Mouse (Mus musculus): Measurements from ENCODE around the gene Prr14l. TPM values are rescaled to one million over a fixed set of nuclear protein-coding genes. Genes with fewer than 3 reads are reported as not detected.
"Not testable (repeated sequence)": the region's sequence is repeated elsewhere in the genome, so short reads cannot be mapped to it uniquely, and the experiment has no call there.

The Prr14l gene
- total RNA-seq (2015) (30.9 and 34.4 TPM in 2 replicates), total RNA-seq (2017) (27.7 and 48.4 TPM in 2 replicates)

DNA sequence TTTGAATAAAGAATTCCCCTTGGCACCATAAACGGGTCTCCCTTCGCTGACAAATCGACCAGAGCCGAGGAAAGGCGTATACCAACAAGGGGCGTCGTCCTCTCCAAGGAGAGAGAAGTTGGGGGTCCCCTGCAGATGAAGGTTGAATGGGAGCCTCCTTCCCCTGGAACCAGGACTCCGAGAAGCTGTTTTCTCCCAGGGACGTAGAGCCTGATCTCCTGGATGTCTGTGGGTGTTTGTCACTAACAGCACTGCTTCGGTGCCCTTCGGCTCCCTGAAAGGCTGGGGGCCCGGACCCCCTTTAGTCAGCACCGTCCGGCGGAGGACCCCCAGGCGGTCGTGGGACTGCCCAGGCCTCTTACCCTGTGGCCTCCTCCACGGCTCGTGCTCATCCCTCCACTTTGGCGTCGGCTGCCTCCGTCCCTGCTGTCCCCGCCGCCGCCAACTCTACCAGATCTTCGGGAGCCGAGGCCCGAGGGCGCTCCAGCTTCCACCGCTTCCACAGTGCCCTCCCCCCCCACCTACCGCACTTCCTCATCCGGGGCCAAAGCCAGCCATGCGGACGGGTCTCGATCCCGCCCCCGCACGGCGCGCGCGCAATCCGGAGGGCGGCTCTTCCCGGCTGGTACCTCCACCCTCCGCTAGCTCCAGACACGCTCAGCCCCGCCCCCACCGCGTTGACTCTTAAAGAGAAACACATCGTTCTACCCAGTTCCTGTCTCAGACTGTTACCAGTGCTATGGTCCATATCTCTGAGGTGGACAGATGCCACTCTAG, at the start of gene Prr14l:
Gene Prr14l, minus strand, starts transcription at position 526 of the 777 bp plus-strand sequence.
- peak; percentile 100 for ATAC-seq (ENCODE audit: poor library complexity, severe bottlenecking)

DNA sequence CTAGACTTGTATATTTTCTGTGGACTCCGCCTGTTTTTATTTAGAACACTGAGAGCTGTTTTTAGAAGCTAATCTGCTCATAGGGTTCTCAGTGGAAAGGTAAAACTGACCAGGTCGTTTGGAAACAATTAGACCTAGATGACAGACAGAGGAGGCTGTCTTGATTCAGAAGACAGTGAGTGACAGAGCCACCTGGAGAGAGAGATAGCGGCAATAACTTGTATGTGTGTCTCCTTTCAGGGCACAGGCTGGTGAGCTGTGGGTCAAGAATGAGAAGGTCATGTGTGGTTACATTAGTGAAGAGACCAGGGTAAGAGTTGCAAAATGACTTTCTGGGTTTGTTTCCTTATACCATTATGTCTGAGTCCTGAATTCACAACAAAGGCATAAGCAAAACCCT, 32.7 kb upstream of the Prr14l start:
- ATAC-seq (ENCODE audit: poor library complexity, severe bottlenecking), result no peak

DNA sequence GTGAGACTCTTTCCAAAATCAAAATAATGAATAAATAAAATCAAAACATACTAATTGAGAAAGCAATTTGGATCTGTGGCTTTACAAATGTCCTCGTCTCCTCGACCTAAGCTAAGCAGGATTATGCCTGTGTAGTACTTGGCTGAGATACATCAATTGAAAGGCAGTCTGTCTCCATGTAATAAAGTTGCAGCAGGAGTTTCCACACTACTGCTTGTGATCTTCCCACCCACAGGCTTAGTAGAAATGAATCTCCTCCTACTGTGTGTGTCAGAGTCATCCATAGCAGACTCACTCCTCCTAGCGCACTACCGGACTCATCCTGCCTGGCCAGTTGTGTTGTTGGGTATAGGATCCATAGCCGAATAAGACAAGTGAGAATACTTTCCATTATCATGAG, 18.3 kb upstream of the Prr14l start:
- ATAC-seq (ENCODE audit: poor library complexity, severe bottlenecking), result no peak

DNA sequence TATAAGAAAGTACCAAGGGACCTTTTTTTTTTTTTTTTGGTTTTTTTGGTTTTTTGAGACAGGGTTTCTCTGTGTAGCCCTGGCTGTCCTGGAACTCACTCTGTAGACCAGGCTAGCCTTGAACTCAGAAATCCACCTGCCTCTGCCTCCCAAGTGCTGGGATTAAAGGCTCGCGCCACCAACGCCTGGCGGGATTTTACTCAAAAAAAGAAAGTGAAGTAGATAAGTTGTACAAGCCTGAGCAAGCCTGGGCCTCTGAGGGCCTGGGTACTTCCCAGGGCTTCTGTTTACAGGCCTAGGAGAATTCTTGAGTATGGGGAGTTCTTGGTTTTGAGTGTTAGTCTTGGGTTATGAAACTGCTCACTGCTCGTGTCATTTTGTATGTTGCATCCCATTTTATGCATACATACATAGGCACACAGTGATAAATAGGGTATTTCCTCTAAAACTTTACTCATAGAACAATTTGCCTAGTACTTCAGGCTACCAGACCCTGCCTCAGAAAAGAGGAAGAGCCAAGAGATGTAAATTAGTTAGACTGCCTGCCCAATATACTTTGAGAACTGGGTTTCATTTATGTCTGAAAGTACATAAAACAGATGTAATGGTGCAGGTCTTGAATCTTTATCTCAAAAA, 15.5 kb upstream of the Prr14l start:
- no peak for ATAC-seq (ENCODE audit: poor library complexity, severe bottlenecking)

DNA sequence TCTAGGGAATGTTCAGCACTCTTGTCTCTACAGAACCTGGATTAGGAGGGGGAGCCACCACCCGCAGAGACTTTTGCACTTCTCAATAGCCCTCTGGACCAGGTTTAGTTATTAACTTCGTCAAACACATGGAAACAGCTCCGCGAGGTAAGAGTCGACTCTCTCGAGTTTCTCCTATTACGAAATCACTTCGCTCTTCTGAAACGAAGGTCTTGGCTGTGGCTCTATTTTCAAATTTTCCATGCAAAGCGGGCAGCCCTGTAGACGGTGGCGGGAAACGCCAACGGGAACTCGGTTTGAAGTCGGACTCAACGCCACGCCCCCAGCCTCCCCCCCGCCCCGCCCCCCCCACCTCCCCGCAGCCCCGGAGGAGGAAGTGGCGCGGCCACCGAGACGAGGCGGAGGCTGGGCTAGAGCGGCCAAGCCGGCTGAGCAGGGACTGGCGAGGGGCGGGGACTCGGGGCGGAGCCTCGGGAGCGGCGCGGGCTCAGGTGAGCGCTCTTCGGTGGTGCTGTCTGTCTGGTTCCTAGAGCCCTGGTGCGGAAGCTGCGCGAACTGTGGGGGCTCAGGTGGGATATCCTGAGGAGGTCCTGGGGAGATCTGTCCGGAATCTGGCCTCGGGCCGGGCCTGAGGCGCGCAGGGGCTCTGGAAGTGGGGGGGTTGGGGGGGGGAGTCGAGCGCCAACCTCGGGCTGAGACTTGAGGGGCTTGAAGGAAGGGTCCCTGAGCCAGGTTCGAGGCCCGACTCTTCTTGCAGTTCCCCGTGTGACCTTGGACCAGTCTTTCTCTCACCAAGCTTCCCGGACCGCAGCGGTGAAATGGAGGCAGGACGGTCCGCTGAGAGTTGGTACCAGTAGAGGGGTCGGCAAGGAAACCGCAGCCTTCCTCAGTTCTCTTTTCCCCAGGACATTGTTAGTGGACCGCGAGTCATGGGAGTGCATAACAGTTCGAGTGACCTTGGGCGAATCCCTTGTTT, 9.5 kb upstream of the Prr14l start, which contains the start of gene Depdc5:
Gene Depdc5, plus strand, starts transcription at position 449 of the 976 bp plus-strand sequence.
- ATAC-seq (ENCODE audit: poor library complexity, severe bottlenecking), result peak; percentile 100

DNA sequence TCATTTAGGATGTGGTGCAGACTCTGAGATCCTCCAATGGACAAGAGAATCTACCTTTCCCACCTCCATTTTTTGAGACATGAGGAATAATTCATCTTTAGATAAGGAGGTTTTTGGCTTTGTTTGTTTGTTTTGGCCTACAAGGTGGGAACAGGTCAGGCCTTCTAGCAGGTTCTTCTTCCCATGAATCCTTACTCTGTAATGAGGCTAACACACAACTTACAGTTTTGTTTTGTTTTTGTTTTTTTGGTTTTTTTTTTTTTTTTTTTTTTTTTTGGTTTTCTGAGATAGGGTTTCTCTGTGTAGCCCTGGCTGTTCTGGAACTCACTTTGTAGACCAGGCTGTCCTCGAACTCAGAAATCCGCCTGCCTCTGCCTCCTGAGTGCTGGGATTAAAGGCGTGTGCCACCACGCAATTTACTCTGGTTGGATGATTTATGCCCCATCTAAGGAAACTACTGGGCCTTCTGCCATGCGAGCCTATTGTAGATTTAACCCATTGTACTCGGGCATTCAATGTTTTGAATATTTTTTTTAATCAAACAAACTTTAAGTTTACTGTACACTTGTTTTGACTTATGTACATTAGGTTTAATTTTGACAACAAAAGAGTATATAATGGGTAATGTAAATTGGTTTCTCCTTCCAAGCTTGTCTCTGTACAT, 8.5 kb upstream of the Prr14l start:
- no peak for ATAC-seq (ENCODE audit: poor library complexity, severe bottlenecking)

DNA sequence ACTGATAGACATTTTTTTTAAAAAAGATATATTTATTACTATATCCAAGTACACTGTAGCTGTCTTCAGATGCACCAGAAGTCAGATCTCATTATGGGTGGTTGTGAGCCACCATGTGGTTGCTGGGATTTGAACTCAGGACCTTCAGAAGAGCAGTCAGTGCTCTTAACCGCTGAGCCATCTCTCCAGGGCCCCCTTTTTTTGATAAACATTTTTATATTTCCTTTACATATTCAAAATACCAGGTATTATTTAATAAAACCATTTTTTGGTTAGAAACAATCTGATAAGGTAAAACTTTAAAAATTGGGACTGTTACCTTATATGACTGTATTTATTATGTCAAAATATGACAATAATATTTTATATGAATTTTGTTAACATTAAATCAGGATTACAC, 7.0 kb upstream of the Prr14l start:
- ATAC-seq (ENCODE audit: poor library complexity, severe bottlenecking), result no peak

DNA sequence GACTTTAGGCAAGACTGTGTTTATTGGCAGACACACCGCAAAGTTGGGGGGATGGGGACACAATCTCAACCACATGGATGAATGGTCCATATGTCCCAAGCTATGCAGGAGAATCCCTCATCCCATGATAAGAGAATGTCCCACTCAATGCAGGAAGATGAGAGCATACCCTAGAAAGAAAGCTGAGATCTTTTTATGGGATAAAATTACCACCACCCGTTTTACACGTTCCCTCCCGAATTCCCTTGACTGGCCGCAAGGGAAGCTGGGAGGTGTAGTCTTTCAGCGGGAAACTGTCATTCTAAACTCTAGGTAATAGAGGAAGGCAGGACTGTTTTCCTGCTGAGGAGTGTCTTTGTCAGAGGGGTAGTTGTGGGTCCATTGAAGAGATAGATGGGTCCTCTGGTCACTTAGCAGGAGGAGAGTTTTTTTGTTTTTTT, 3.7 kb upstream of the Prr14l start:
- ATAC-seq (ENCODE audit: poor library complexity, severe bottlenecking), result no peak

DNA sequence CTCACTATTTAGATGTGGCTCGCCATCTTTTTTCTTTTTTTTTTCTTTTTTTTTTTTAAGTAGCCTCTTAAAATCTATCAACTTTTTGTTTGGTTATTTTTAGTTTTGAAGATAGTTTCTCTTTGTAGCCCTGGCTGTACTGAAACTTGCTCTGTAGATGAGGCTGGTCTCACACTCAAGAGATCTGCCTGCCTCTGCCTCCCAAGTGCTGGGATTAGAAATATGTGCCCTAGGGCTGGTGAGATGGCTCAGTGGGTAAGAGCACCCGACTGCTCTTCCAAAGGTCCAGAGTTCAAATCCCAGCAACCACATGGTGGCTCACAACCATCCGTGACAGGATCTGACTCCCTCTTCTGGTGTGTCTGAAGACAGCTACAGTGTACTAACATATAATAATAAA, 1.2 kb upstream of the Prr14l start:
- ATAC-seq (ENCODE audit: poor library complexity, severe bottlenecking), result not testable (repeated sequence)

DNA sequence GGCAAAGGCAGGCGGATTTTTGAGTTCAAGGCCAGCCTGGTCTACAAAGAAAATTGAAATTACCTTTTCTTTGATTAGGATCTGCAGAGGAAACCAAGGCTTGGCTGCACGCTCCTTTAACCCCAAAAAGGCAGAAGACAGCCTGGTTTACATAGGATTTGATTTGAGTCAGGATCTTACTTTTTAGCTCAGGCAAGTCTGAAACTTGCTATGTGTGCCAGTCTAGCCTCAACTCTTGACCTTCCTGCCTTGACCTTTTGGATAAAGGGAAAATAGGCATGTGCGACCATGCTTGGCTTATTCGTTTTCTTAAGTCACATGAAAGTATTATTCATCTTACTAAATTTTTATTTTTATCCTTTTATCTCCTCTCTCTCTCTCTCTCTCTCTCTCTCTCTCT, 762 bp upstream of the Prr14l start:
- ATAC-seq (ENCODE audit: poor library complexity, severe bottlenecking), result no peak

DNA sequence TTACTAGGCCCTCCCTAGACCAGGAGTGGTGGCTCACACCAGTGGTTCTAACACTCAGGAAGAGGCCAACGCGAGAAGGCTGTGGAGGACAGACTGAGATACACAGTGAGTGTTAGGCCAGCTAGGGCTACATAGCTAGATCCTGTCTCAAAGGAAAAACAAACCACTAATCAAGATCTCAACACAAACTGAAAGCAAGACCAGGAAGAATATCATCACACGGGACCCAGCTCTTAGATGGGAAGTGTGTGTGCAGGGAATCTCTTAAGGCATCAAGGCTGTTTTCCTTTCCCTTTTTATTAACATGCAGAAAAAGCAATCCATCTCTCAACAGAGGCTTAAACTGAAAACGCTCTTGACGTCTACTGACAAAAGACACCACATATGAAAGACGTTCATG, 2.0 kb downstream of the Prr14l start:
- ATAC-seq (ENCODE audit: poor library complexity, severe bottlenecking), result no peak

DNA sequence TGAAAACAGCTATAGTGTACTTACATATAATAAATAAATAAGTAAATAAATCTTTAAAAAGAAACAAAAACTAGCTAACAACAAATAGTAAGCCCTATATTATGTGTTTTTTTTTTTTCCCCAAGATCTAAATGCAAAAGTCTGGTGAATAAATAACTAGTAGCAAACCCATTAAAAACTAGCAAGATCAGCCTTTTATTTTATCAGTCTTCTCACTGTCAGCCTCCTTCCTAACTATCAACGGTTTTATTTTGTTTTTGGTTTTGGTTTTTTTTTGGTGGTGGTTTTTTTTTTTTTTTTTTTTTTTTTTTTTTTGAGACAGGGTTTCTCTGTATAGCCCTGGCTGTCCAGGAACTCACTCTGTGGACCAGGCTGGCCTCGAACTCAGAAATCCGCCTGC, 4.5 kb downstream of the Prr14l start:
- ATAC-seq (ENCODE audit: poor library complexity, severe bottlenecking), result not testable (repeated sequence)

DNA sequence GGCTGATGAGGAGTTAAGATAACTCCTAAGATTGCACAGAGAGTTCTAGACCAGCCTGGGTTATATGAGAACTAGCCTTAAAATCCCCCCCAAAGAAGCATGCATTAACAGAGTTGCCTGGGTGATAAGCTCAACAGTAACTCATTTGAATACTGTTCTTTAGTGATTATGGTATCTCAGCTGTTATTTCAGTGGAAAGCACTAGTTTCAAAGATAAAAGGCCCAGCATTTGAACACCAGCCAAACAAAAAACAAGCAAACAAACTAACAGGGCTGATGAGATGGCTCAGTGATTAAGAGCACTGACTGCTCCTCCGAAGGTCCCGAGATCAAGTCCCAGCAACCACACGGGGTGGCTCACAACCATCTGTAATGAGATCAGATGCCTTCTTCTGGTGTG, 4.9 kb downstream of the Prr14l start:
- ATAC-seq (ENCODE audit: poor library complexity, severe bottlenecking), result no peak

DNA sequence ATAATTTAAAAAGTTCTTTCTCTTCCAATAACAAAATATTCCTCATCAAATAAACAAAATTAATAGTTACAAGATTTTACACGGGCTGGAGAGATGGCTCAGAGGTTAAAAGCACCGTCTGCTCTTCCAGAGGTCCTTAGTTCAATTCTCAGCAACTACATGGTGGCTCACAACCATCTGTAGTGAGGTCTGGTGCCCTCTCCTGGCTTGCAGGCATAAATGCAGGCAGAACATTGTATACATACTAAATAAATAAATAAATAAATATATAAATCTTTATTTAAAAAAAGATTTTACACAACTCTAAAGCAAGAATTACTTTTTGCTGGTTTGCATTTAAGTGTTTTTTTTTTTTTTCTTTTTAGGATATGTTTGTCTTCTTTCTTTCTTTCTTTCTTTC, 14.0 kb downstream of the Prr14l start:
- ATAC-seq (ENCODE audit: poor library complexity, severe bottlenecking), result no peak

DNA sequence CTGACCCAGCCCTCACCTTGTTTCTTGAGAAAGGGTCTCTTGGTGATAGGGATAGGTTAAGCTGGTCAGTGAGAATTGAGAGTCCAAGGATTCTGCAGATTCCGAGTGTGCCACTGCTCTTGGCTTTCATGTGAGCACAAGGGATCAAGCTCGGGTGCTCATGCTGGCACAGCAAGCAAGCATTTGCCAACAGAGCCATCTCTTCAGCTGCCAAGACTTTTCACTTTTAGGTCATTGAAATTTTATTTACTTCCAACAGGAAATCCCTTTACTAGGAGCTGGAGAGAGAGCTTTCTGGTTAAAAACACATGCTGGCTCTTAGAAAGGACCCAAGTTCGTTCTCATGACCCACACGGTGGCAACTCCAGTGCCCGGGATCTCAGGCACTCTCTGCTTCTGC, 17.1 kb downstream of the Prr14l start:
- ATAC-seq (ENCODE audit: poor library complexity, severe bottlenecking), result no peak

DNA sequence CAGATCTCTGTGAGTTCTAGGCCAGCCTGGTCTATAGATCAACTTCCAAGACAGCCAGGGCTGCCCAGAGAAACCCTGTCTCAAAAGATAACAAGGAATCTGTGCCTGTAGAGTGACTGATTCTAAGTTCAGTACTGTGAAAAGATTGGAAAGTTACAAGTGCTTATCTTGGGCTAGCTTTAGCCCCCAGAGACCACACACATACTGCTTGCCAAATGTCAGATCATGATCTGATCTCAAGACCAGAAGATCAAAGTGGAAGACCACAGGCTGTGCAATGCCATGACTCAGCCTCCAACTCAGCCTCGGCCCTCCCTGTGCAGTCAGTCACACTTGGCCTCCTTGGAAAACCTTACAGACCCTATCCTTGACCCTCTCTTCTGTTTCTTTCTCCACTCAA, 19.6 kb downstream of the Prr14l start:
- no peak for ATAC-seq (ENCODE audit: poor library complexity, severe bottlenecking)

DNA sequence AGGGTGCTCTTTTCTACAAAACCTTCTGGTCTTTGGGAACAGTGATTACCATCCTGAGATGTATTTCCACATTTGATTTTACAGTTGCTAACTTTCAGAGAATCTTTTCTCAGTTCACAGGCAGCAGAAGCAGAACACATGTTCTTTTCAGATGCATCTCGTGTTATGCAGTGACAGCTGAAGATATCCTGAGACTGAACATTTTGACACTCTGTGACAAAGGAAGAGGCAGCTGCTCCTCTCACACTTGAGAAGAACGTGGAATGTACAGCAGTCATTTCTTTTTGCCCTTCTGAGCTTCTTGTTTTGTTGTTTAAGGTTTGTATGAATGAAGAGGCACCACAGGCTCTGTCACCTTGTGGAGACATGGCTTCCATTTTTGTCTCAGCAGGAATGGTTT, 24.0 kb downstream of the Prr14l start:
- ATAC-seq (ENCODE audit: poor library complexity, severe bottlenecking), result no peak

DNA sequence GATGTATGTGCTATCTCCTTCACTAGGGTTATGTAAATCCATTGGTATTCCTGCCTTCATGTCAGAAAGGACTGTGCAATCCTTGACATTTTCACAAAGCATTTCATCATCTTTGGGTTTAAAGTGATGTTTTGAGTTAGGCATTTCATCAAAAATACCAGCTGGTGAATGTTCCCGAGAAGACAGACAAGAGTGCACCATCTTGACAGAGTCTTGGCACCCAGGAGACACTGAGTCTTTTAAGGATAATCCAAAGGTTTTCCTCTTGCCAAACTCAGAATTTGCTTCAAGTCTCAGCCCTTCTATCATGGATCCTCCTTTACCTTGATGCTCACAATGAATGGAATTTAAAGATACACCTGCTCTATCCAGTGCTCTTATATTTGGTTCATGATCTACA, 25.3 kb downstream of the Prr14l start:
- not testable (repeated sequence) for ATAC-seq (ENCODE audit: poor library complexity, severe bottlenecking)

DNA sequence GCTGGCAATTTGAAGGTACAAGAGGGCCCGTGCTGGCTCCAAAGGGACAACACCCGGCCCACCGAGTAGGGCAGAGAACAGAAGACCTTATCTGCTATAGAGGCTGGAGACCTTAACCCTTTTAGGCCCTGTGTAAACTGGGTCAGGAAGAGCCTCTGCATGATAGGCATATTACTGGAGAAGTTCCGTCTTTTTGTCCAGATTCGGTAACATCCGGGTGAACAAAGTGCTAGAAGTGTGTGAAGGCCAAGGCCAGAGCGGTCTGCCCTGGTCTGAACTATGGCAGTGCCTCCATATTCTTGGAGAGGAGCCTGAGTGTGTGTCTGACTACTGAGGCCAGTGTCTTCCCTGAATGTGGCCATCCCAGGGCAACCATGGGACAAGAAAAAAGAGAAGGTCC, 27.0 kb downstream of the Prr14l start, which contains the start of gene Gm20671:
Gene Gm20671, minus strand, starts transcription at position 101 of the 400 bp plus-strand sequence.
- ATAC-seq (ENCODE audit: poor library complexity, severe bottlenecking), result no peak

DNA sequence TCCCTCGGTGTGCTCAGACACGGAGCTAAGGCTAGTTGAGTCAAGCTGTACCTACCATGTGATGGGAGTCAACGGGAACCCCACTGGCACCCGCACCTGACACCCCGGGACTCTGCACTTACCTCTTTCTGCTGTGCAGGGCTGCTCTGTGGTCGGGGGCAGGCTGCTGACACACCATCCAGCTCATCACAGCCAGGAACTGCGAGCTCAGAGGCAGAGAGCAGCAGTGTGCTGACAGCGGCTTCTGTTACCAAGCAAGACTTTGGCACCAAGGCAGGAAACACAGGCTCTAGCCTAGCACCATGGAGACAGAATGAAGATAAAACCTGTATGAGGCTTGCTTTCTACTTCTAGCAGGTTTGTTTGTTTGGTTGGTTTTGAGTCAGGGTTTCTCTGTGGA, 33.6 kb downstream of the Prr14l start:
- no peak for ATAC-seq (ENCODE audit: poor library complexity, severe bottlenecking)

DNA sequence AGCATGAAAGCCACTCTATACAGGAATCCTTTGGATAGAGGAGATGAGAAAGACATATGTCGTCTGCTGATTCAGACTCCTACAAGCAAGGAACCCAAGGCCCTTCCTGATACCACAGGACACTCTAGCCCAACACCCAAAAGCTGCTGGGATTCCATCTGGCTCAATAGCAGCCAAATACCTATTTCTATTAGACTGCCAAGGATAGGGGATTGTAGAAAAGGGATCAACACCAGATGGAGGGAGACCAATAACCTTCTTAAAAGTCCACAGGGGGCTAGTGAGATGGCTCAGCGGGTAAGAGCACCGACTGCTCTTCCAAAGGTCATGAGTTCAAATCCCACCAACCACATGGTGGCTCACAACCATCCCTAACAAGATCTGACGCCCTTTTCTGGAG, 38.7 kb downstream of the Prr14l start:
- ATAC-seq (ENCODE audit: poor library complexity, severe bottlenecking), result no peak
